Mouse (Mus musculus) forebrain, embryonic 11.5 days (tissue): ENCODE measurements around the gene Pld5. TPM values are rescaled to one million over a fixed set of nuclear protein-coding genes. Genes with fewer than 3 reads are reported as not detected.

Experiments
- ATAC-seq: fragments of 200-750 bp; cut with Nextera tagmentation; replicated peaks from 2 replicates; pipeline ENCODE4 v1.8.0; 2017; ENCODE audit warnings: moderate TSS enrichment; ENCODE audit not compliant: low FRiP score
- DNase-seq: peaks from one replicate; pipeline ENCODE4 v3.0.0-alpha.2; 2017; ENCODE audit warnings: low spot score
- H3K27ac ChIP-seq: fragments of 300-500 bp; sonication (generic); 2 replicates; pipeline ENCODE4 v1.5.1; 2014; ENCODE audit warnings: low read depth, low read length
- H3K27me3 ChIP-seq: fragments of 300-500 bp; sonication (generic); 2 replicates; pipeline ENCODE4 v1.6.1; 2014; ENCODE audit warnings: mild to moderate bottlenecking, low read length, mixed read lengths; ENCODE audit not compliant: control insufficient read depth, insufficient read depth
- H3K36me3 ChIP-seq: fragments of 300-500 bp; sonication (generic); 2 replicates; pipeline ENCODE4 v1.6.1; 2014; ENCODE audit warnings: mild to moderate bottlenecking, low read length, moderate library complexity, mixed read lengths; ENCODE audit not compliant: control insufficient read depth, insufficient read depth
- H3K4me1 ChIP-seq: fragments of 300-500 bp; sonication (generic); replicated peaks from 2 replicates; pipeline ENCODE4 v1.6.1; 2014; ENCODE audit warnings: low read length, mixed read lengths; ENCODE audit not compliant: control insufficient read depth, insufficient read depth
- H3K4me2 ChIP-seq: fragments of 300-500 bp; sonication (generic); 2 replicates; pipeline ENCODE4 v1.6.1; 2014; ENCODE audit warnings: low read depth, mild to moderate bottlenecking, low read length, moderate library complexity, mixed read lengths; ENCODE audit not compliant: severe bottlenecking
- H3K4me3 ChIP-seq: fragments of 300-500 bp; sonication (generic); 2 replicates; pipeline ENCODE4 v1.5.1; 2014; ENCODE audit warnings: low read depth, low read length
- H3K9ac ChIP-seq: fragments of 300-500 bp; sonication (generic); 2 replicates; pipeline ENCODE4 v1.6.1; 2014; ENCODE audit warnings: low read length
- H3K9me3 ChIP-seq: fragments of 300-500 bp; sonication (generic); 2 replicates; pipeline ENCODE4 v1.6.1; 2016; ENCODE audit warnings: low read length, mixed read lengths; ENCODE audit not compliant: control insufficient read depth
- WGBS: fragments of 180-500 bp; shearing (Covaris S2); extraction: QIAGEN DNeasy Blood & Tissue Kit; methylation state at CpG from one replicate; pipeline ENCODE4 v1.1.7; 2014; 5-methylcytosine and 5-hydroxymethylcytosine counted together
- polyA plus RNA-seq: library from polyadenylated mRNA; unstranded; fragments of >200 nt; fragmentation: Nextera tagmentation; extraction: Ambion mirVana; gene quantifications from 2 replicates; pipeline ENCODE4 v1.2.1, GENCODE M21; 2014

Pld5 gene
- polyA plus RNA-seq, 1 experiment from 2014 or later: 1.1 TPM

GRCm38 (mm10) chr1:176125771-176126170, 149.3 kb downstream of the Pld5 start:
- H3K4me3 ChIP-seq: no peak overlapping the region
- no peaks in the 10 kb centered on the region for H3K9me3 ChIP-seq
- H3K9ac ChIP-seq: no peak overlapping the region
- H3K4me1 ChIP-seq: no peaks in the 10 kb centered on the region
- H3K36me3 ChIP-seq: no peaks in the 10 kb centered on the region
- ATAC-seq (no peak), DNase-seq (no peak)
- H3K4me2 ChIP-seq: no peak overlapping the region
- no peak overlapping the region for H3K27ac ChIP-seq
- no peaks in the 10 kb centered on the region for H3K27me3 ChIP-seq
- 85% methylated on average over 2 of the region's 2 CpGs for WGBS

DNA sequence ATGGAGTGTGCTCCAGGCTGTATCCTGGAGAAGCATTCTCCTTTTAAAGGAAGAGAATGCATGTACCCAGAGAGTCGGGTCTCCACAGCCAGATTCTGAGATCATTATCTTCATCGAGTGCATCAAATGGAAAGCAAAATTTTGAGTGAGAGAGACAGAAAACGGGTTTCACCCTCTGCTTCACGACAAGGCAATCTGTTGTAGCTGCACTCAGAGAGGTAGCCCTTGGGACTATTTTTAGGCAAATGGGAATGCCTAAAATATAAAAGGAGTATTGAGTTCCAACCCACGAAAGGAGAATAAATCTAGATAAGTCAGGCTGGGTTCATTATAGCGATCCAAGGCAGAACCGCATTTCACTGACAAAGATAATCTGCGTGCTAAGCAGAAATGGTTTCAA, 150.7 kb downstream of the Pld5 start:
- DNase-seq (no peak), ATAC-seq (no peak)
- 88% methylated on average over 8 of the region's 8 CpGs for WGBS
- H3K4me3 ChIP-seq: no peak overlapping the region
- H3K9ac ChIP-seq: no peak overlapping the region
- H3K27ac ChIP-seq: no peak overlapping the region
- H3K4me1 ChIP-seq: no peaks in the 10 kb centered on the region
- H3K36me3 ChIP-seq: no peaks in the 10 kb centered on the region
- H3K4me2 ChIP-seq: no peak overlapping the region
- no peaks in the 10 kb centered on the region for H3K27me3 ChIP-seq
- H3K9me3 ChIP-seq: no peaks in the 10 kb centered on the region

DNA sequence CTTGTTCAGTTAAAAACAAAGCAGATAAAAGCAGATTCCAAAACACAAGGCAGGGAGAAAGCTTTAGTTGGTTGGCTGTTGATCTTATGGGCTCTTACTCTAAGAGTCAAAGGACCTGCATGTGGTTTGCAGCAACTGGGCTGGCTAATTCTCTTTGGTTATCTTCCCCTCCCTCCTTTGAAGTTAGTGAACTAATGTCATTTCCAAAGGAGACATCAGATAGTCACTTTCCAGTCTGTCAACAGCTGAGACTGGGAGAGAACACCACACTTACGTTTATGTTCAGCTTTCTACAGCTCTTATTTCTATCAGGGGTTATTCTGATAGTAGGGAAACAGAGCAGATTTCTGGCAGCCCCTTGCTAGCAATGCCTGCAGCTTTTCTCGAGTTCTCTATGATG, 151.3 kb downstream of the Pld5 start:
- Histone ChIP-seq H3K9me3 (no peaks in the 10 kb centered on the region), H3K4me2 (no peak overlapping the region), H3K9ac (no peak overlapping the region), H3K27ac (no peak overlapping the region), H3K4me1 (no peaks in the 10 kb centered on the region), H3K27me3 (no peaks in the 10 kb centered on the region), H3K4me3 (no peak overlapping the region), H3K36me3 (no peaks in the 10 kb centered on the region)
- WGBS: 79% methylated on average over 2 of the region's 2 CpGs
- ATAC-seq (no peak), DNase-seq (no peak)

DNA sequence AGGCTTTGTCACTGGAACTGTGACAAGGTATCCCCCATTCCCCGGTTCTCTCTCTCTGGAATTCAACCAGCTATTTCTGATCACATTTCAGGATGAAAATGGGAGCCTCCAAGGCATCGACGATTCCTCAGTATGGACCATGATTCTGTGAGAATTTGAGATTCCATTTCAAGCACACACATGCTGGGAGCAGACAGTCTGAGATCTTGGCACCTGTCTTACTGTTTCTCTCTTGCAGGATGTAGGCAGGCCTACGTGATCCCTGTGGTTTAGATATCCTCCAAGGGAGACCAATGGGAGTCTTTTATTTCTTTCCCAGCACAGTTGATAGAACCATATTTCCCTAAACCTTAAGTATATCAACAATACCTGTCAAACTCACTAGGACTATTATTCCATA, 159.5 kb downstream of the Pld5 start:
- no peak overlapping the region for H3K4me2 ChIP-seq
- H3K27ac ChIP-seq: no peak overlapping the region
- H3K9ac ChIP-seq: no peak overlapping the region
- H3K36me3 ChIP-seq: no peaks in the 10 kb centered on the region
- 94% methylated on average over 4 of the region's 4 CpGs for WGBS
- no peaks in the 10 kb centered on the region for H3K9me3 ChIP-seq
- DNase-seq: no peak
- H3K27me3 ChIP-seq: no peaks in the 10 kb centered on the region
- H3K4me1 ChIP-seq: no peaks in the 10 kb centered on the region
- ATAC-seq: no peak
- no peak overlapping the region for H3K4me3 ChIP-seq

GRCm38 (mm10) chr1:176098685-176099320, 176.3 kb downstream of the Pld5 start:
- ATAC-seq (peak; percentile 97), DNase-seq (peak; percentile 75)
- Histone ChIP-seq H3K9me3 (no peaks in the 10 kb centered on the region), H3K4me2 (no peak overlapping the region), H3K4me1 (no peaks in the 10 kb centered on the region), H3K4me3 (no peak overlapping the region), H3K36me3 (no peaks in the 10 kb centered on the region), H3K27me3 (no peaks in the 10 kb centered on the region), H3K9ac (no peak overlapping the region), H3K27ac (peak overlapping the region; percentile 5; the same call in 1 of the 2 replicates)
- WGBS: 20% methylated on average over 7 of the region's 7 CpGs

DNA sequence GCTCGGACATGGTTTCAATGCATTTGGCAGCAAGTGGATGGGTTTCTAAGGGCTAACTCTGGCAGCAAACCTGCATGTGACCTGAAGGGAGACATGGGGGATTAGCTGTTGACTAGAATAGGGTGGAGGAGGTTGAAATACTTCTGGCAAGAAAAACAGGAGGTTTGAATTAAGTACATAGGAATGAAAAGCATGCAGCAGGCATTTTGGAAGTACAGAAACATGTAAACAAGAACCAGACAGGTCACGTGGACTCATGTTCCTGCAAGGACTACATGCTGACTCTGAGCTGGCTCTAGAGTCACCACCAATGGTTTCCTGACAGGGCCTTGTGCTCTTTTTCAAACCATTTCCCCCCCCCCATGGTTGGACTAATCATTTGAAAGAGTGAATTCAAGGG, 183.0 kb downstream of the Pld5 start:
- DNase-seq: no peak

DNA sequence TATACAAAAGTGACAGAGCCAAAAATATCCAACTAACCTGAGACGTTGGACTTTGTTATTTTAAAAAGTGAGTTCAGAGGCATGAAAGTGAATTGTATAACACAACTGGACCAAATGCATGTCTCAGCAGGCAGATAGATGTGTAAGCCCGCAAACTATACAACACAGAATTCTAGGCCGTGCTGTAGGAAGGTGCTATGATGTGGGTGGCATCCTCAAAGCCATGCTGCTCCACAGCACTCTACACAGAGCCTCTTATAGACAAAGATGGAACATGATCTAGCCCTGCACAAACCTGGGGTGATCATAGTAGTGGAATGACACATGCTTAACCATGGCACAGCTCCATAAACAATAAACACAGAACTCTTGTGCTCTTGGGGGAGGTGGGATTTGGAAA, 185.7 kb downstream of the Pld5 start:
- Histone ChIP-seq H3K4me1 (0 out of 2 replicates have a peak, but pooled peaks cover 2% of the 10 kb centered on the region), H3K9ac (no peak overlapping the region), H3K36me3 (no peaks in the 10 kb centered on the region), H3K4me2 (no peak overlapping the region), H3K4me3 (no peak overlapping the region), H3K9me3 (no peaks in the 10 kb centered on the region), H3K27ac (no peak overlapping the region), H3K27me3 (no peaks in the 10 kb centered on the region)
- no peak for DNase-seq
- WGBS: 95% methylated on average over 3 of the region's 3 CpGs
- ATAC-seq: no peak

More for the DNA sequence above, 183.0 kb downstream of the Pld5 start:
- Histone ChIP-seq H3K4me3 (no peak overlapping the region), H3K27me3 (no peaks in the 10 kb centered on the region), H3K9ac (no peak overlapping the region), H3K36me3 (no peaks in the 10 kb centered on the region), H3K9me3 (no peaks in the 10 kb centered on the region), H3K4me1 (no peaks in the 10 kb centered on the region), H3K27ac (no peak overlapping the region), H3K4me2 (no peak overlapping the region)
- WGBS: 76% methylated on average over 2 of the region's 2 CpGs
- ATAC-seq: no peak

GRCm38 (mm10) chr1:176085952-176086648, 189.0 kb downstream of the Pld5 start:
- 64% methylated on average over 13 of the region's 13 CpGs for WGBS
- H3K36me3 ChIP-seq: no peaks in the 10 kb centered on the region
- no peak overlapping the region for H3K9ac ChIP-seq
- no peaks in the 10 kb centered on the region for H3K9me3 ChIP-seq
- H3K4me1 ChIP-seq: 0 out of 2 replicates have a peak, but pooled peaks cover 2% of the 10 kb centered on the region
- H3K4me3 ChIP-seq: no peak overlapping the region
- no peak overlapping the region for H3K27ac ChIP-seq
- DNase-seq: no peak
- no peaks in the 10 kb centered on the region for H3K27me3 ChIP-seq
- H3K4me2 ChIP-seq: no peak overlapping the region
- ATAC-seq: peak; percentile 29; the same call in 1 of the 2 replicates

- no peaks in the 10 kb centered on the region for H3K27me3 ChIP-seq
- H3K4me1 ChIP-seq: 0 out of 2 replicates have a peak, but pooled peaks cover 2% of the 10 kb centered on the region
- no peak for ATAC-seq
- no peaks in the 10 kb centered on the region for H3K36me3 ChIP-seq
- no peak overlapping the region for H3K4me3 ChIP-seq
- no peak for DNase-seq
- no peak overlapping the region for H3K27ac ChIP-seq
- no peak overlapping the region for H3K9ac ChIP-seq
- H3K9me3 ChIP-seq: no peaks in the 10 kb centered on the region
- no peak overlapping the region for H3K4me2 ChIP-seq
- WGBS: 78% methylated on average over 4 of the region's 4 CpGs
Observed at GRCm38 (mm10) chr1:176082306-176082705, 192.8 kb downstream of the Pld5 start.
